Comparison of ENCODE assay signal across 20 mouse cellular contexts in genomic region chr1:109948571-109948970, GRCm38 (mm10). TPM values are rescaled to one million over a fixed set of nuclear protein-coding genes. Genes with fewer than 3 reads are reported as not detected.
DNase-seq lines count a peak whose midpoint lies in the region; ATAC-seq lines count a peak whose summit lies in the region.
"Had no signal": no experiment of that assay in that cellular context is flagged by ENCODE, and none has a peak within 500 bp of the region (broad histone marks: within the 10 kb centered on the region; RNA-seq: fewer than 3 reads in every experiment).

No protein-coding gene starts in this region.

- H3K4me2 ChIP-seq in midbrain, embryonic 11.5 days = no peak overlapping the region
- no peak overlapping the region for H3K4me2 ChIP-seq in midbrain, embryonic 16.5 days (ENCODE audit: low read length)
- no peak overlapping the region for H3K4me2 ChIP-seq in hindbrain, embryonic 16.5 days (ENCODE audit: low read length)
- H3K4me2 ChIP-seq: embryonic facial prominence, embryonic 12.5 days; heart, embryonic 11.5 days; liver, embryonic 11.5 days; lung, embryonic 15.5 days; neural tube, embryonic 15.5 days had no signal

- no peaks in the 10 kb centered on the region for H3K9me3 ChIP-seq in midbrain, embryonic 11.5 days (ENCODE audit: control insufficient read depth, low read length)
- no peaks in the 10 kb centered on the region for H3K9me3 ChIP-seq in midbrain, embryonic 16.5 days (replicated peaks; ENCODE audit: control insufficient read depth, low read length, poor library complexity, severe bottlenecking)
- no peaks in the 10 kb centered on the region for H3K9me3 ChIP-seq in hindbrain, embryonic 16.5 days (ENCODE audit: control insufficient read depth, low read length)
- H3K9me3 ChIP-seq: embryonic facial prominence, embryonic 12.5 days; lung, embryonic 15.5 days; neural tube, embryonic 15.5 days had no signal

- ATAC-seq in midbrain, embryonic 11.5 days (ENCODE audit: low FRiP score) = 0 out of 2 replicates have a peak, but pooled peaks have one; percentile 24
- no peak for ATAC-seq in midbrain, embryonic 16.5 days
- peak; percentile 76 for ATAC-seq in hindbrain, embryonic 16.5 days
- ATAC-seq: CD4-positive, CD25-positive, alpha-beta regulatory T cell, adult 4 months; intestine, embryonic 16.5 days had no signal

- DNase-seq in midbrain, embryonic 11.5 days (ENCODE audit: low spot score, missing footprints) = no peak
- DNase-seq in cerebellum, adult 18-20 months = peak; percentile 73 to 84
- peak; percentile 67 to 82 for DNase-seq in cerebellum, postnatal 14 days
- DNase-seq in thymus, postnatal 14 days = no peak
- no peak for DNase-seq in Muller cell, postnatal 12 days (ENCODE audit: inconsistent ontology term)
- DNase-seq: adrenal gland, postnatal 10 days; gastrocnemius, postnatal 25 days; kidney, postnatal 10 days; layer of hippocampus, adult 9-11 months; thymus, postnatal 25 days had no signal

- 64% methylated on average over 2 of the region's 2 CpGs for WGBS in midbrain, embryonic 11.5 days
- WGBS in midbrain, embryonic 16.5 days = 65% methylated on average over 2 of the region's 2 CpGs
- WGBS in hindbrain, embryonic 16.5 days = 51% methylated on average over 2 of the region's 2 CpGs

- no peaks in the 10 kb centered on the region for H3K4me1 ChIP-seq in midbrain, embryonic 11.5 days (ENCODE audit: control insufficient read depth, insufficient read depth, low read length)
- H3K4me1 ChIP-seq in midbrain, embryonic 16.5 days (ENCODE audit: control insufficient read depth, insufficient read depth, low read length) = no peaks in the 10 kb centered on the region
- no peaks in the 10 kb centered on the region for H3K4me1 ChIP-seq in hindbrain, embryonic 16.5 days (ENCODE audit: control insufficient read depth, insufficient read depth, low read depth, low read length)
- H3K4me1 ChIP-seq: embryonic facial prominence, embryonic 12.5 days; lung, embryonic 15.5 days; neural tube, embryonic 15.5 days had no signal

- H3K27ac ChIP-seq in midbrain, embryonic 11.5 days (ENCODE audit: low read depth, low read length) = no peak overlapping the region
- no peak overlapping the region for H3K27ac ChIP-seq in midbrain, embryonic 16.5 days (ENCODE audit: low read length)
- H3K27ac ChIP-seq in hindbrain, embryonic 16.5 days (ENCODE audit: low read depth, low read length) = no peak overlapping the region
- H3K27ac ChIP-seq: embryonic facial prominence, embryonic 12.5 days; lung, embryonic 15.5 days; neural tube, embryonic 15.5 days had no signal

- no peaks in the 10 kb centered on the region for H3K36me3 ChIP-seq in midbrain, embryonic 11.5 days (ENCODE audit: control insufficient read depth, insufficient read depth, low read length)
- no peaks in the 10 kb centered on the region for H3K36me3 ChIP-seq in midbrain, embryonic 16.5 days (ENCODE audit: control insufficient read depth, insufficient read depth, low read length)
- no peaks in the 10 kb centered on the region for H3K36me3 ChIP-seq in hindbrain, embryonic 16.5 days (ENCODE audit: control insufficient read depth, insufficient read depth, low read length)
- H3K36me3 ChIP-seq: embryonic facial prominence, embryonic 12.5 days; lung, embryonic 15.5 days; neural tube, embryonic 15.5 days had no signal

- no peak overlapping the region for H3K9ac ChIP-seq in midbrain, embryonic 11.5 days (ENCODE audit: low read length)
- H3K9ac ChIP-seq in midbrain, embryonic 16.5 days (ENCODE audit: low read depth, low read length) = no peak overlapping the region
- no peak overlapping the region for H3K9ac ChIP-seq in hindbrain, embryonic 16.5 days (ENCODE audit: low read depth, low read length)
- H3K9ac ChIP-seq: embryonic facial prominence, embryonic 12.5 days; lung, embryonic 15.5 days; neural tube, embryonic 15.5 days had no signal

- H3K27me3 ChIP-seq in midbrain, embryonic 11.5 days (ENCODE audit: control insufficient read depth, insufficient read depth, low read length) = no peaks in the 10 kb centered on the region
- H3K27me3 ChIP-seq in midbrain, embryonic 16.5 days (ENCODE audit: control insufficient read depth, insufficient read depth, low read depth, low read length) = no peaks in the 10 kb centered on the region
- no peaks in the 10 kb centered on the region for H3K27me3 ChIP-seq in hindbrain, embryonic 16.5 days (replicated peaks; ENCODE audit: control insufficient read depth, insufficient read depth, low read length)
- H3K27me3 ChIP-seq: embryonic facial prominence, embryonic 12.5 days; lung, embryonic 15.5 days; neural tube, embryonic 15.5 days had no signal

- no peak overlapping the region for H3K4me3 ChIP-seq in midbrain, embryonic 11.5 days (ENCODE audit: low read depth, low read length)
- no peak overlapping the region for H3K4me3 ChIP-seq in midbrain, embryonic 16.5 days (ENCODE audit: low read depth, low read length)
- H3K4me3 ChIP-seq in hindbrain, embryonic 16.5 days (ENCODE audit: low read length) = no peak overlapping the region
- H3K4me3 ChIP-seq: embryonic facial prominence, embryonic 12.5 days; lung, embryonic 15.5 days; neural tube, embryonic 15.5 days had no signal

RNA-seq across cellular contexts. Expression of gene Cdh7, which starts 33.7 kb away (rescaled TPM):
- 4.6 TPM in 2 replicates for polyA plus RNA-seq in midbrain, embryonic 11.5 days (2014; fragmentation: Nextera tagmentation; extraction: Ambion mirVana)
- 17.9 and 24.3 TPM in 2 replicates for polyA plus RNA-seq in midbrain, embryonic 16.5 days (2015; fragmentation: Nextera tagmentation; extraction: Ambion mirVana)
- polyA plus RNA-seq in hindbrain, embryonic 16.5 days (2015; fragmentation: Nextera tagmentation; extraction: Ambion mirVana) = 24.9 and 25.4 TPM in 2 replicates
- polyA plus RNA-seq: lung, embryonic 15.5 days; small intestine, adult 2 months had no signal

Comparison
In these comparisons a context has a peak if more than half of its experiments do, and no peak if none do; other contexts are left out.
1. DNase-seq: peak in cerebellum, adult 18-20 months (2 of 2) and cerebellum, postnatal 14 days (2 of 2); none in midbrain, embryonic 11.5 days (single experiment), thymus, postnatal 14 days (single experiment) and Muller cell, postnatal 12 days (single experiment).